Mouse (Mus musculus): ENCODE data around the gene Fcgr1. TPM values are rescaled to one million over a fixed set of nuclear protein-coding genes. Genes with fewer than 3 reads are reported as not detected.
"Not testable (repeated sequence)": the region's sequence is repeated elsewhere in the genome, so short reads cannot be mapped to it uniquely, and the experiment has no call there.

The Fcgr1 gene
- polyA plus RNA-seq, 1 experiment from 2014 or later, result 0.89 TPM

DNA sequence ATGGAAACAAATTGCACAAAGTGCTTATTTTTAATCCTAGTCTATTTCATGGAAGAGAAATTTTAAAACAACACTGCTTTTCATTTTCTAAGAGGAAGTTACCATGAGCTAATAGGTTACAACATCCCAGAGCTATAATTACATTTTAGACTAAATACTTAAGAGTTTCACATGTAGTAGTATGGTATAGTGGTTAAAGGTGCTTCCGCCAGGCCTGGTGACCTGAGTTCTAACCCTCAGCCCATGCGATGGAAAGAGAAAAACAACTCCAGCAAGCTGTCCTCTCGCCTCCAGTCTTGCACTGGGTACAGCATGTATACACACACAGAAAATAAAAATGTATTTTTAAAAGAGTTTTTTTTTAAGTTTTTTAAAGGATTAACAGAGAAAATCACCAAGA, 42.0 kb downstream of the Fcgr1 start:
- Histone ChIP-seq H3K4me3 (ENCODE audit: low read depth, low read length) (no peak overlapping the region), H3K27me3 (ENCODE audit: control insufficient read depth, insufficient read depth, low read length) (no peaks in the 10 kb centered on the region), H3K9ac (ENCODE audit: low read depth, low read length) (no peak overlapping the region), H3K4me1 (ENCODE audit: control insufficient read depth, insufficient read depth, low read length) (0 out of 2 replicates have a peak, but pooled peaks cover 5% of the 10 kb centered on the region), H3K9me3 (replicated peaks; ENCODE audit: control insufficient read depth, low read length) (no peaks in the 10 kb centered on the region), H3K4me2 (no peak overlapping the region), H3K27ac (ENCODE audit: low read depth, low read length) (no peak overlapping the region), H3K36me3 (ENCODE audit: control insufficient read depth, insufficient read depth, low read length) (no peaks in the 10 kb centered on the region)
- 83% methylated on average over 3 of the region's 3 CpGs for whole genome bisulfite sequencing (ENCODE audit: insufficient replicate concordance)
- ATAC-seq (replicated peaks; ENCODE audit: insufficient number of reproducible peaks, low FRiP score, low TSS enrichment), result no peak

DNA sequence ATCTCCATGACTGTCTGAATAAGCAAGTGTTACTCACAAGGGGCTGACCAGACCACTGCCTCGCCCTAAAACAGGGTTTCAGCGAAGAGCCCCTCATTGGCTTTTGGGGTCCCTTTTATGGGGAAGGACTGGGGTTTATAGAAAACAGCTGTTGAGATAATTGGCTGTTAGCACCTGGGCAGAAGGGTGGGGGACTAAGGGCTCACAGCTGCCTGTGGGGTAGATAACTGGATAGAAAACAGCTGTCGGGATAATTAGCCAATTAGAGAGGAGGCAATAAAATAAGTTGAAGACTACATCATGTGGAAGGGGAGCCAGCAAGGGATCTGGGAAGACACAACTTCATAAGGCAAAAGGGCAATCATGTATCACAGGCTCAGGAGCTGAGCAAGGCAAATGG, 42.9 kb downstream of the Fcgr1 start:
- Histone ChIP-seq H3K4me1 (ENCODE audit: control insufficient read depth, insufficient read depth, low read length) (0 out of 2 replicates have a peak, but pooled peaks cover 5% of the 10 kb centered on the region), H3K4me2 (no peak overlapping the region), H3K27ac (ENCODE audit: low read depth, low read length) (no peak overlapping the region), H3K9ac (ENCODE audit: low read depth, low read length) (no peak overlapping the region), H3K27me3 (ENCODE audit: control insufficient read depth, insufficient read depth, low read length) (no peaks in the 10 kb centered on the region), H3K36me3 (ENCODE audit: control insufficient read depth, insufficient read depth, low read length) (no peaks in the 10 kb centered on the region), H3K9me3 (replicated peaks; ENCODE audit: control insufficient read depth, low read length) (no peaks in the 10 kb centered on the region), H3K4me3 (ENCODE audit: low read depth, low read length) (no peak overlapping the region)
- no peak for ATAC-seq (replicated peaks; ENCODE audit: insufficient number of reproducible peaks, low FRiP score, low TSS enrichment)
- WGBS (ENCODE audit: insufficient replicate concordance), result 54% methylated on average over 3 of the region's 3 CpGs

DNA sequence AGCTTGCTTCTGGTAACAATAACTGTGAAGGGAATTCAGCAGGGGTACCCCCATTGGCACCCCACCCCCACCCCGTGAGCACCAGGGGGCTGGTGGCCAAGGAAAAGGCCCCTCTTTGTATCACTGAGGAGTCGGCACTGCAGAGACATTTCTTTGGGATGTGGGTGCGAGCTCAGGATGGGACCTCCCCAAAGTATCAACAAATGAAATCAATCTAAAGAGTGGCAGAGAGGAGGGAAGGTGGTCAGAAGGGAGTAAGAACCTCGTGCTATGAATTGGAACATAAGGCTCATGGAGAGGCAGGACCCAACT, 44.8 kb downstream of the Fcgr1 start:
- ATAC-seq (replicated peaks; ENCODE audit: insufficient number of reproducible peaks, low FRiP score, low TSS enrichment), result no peak
- H3K9ac ChIP-seq (ENCODE audit: low read depth, low read length), result no peak overlapping the region
- H3K27ac ChIP-seq (ENCODE audit: low read depth, low read length), result 0 out of 2 replicates have a peak overlapping the region, but pooled peaks have one; percentile 35
- 48% methylated on average over 4 of the region's 4 CpGs for WGBS (ENCODE audit: insufficient replicate concordance)
- peaks cover 12% of the 10 kb centered on the region for H3K4me1 ChIP-seq (ENCODE audit: control insufficient read depth, insufficient read depth, low read length)
- no peaks in the 10 kb centered on the region for H3K9me3 ChIP-seq (replicated peaks; ENCODE audit: control insufficient read depth, low read length)
- H3K4me3 ChIP-seq (ENCODE audit: low read depth, low read length), result peak overlapping the region; percentile 16; the same call in 1 of the 2 replicates
- no peaks in the 10 kb centered on the region for H3K36me3 ChIP-seq (ENCODE audit: control insufficient read depth, insufficient read depth, low read length)
- no peaks in the 10 kb centered on the region for H3K27me3 ChIP-seq (ENCODE audit: control insufficient read depth, insufficient read depth, low read length)
- peak overlapping the region; percentile 68 for H3K4me2 ChIP-seq

DNA sequence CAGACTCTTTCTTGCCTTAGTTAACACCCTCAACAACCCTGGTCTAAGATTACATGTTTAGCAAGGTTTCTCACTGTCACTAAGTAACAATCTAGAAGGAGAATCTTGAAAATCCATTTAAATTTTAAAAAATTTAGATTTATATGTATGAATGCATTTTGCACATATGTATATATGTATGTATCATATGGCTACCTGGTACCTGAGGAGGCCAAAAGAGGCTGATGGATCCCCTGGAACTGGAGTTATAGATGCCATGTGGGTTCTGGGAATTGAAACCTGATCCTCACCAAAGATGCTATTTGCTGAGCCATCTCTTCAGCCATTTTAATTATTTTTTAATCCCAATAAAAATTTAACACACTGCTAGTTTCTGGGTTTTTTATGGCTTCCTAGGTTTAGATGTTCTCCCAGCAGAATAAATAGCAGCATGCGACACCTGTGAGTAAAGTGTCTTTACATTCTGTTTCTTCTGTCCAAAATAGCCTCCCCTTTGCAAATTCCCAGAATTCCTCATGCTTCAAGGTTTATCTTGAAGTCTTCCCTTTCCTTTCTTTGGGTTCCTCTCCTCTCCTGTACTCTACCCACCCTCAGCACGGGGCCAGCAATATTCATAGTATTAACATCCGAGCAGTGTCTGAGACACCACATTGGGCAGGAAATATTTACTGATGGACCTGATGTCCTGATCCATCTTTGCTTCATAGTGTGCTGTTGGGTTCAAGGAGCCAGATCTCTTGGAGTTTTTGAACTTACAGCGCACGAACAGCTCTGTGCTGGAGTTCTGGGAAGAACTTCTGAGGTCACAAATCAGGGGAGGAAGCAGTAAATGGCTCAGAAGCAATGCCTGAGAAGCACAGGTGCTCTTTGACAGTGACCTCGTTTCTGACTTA, 45.4 kb downstream of the Fcgr1 start:
- H3K4me3 ChIP-seq (ENCODE audit: low read depth, low read length), result peak overlapping the region; percentile 39
- no peak for ATAC-seq (replicated peaks; ENCODE audit: insufficient number of reproducible peaks, low FRiP score, low TSS enrichment)
- peak overlapping the region; percentile 35; the same call in 1 of the 2 replicates for H3K27ac ChIP-seq (ENCODE audit: low read depth, low read length)
- no peaks in the 10 kb centered on the region for H3K36me3 ChIP-seq (ENCODE audit: control insufficient read depth, insufficient read depth, low read length)
- H3K9ac ChIP-seq (ENCODE audit: low read depth, low read length), result peak overlapping the region; percentile 66; the same call in 1 of the 2 replicates
- peak overlapping the region; percentile 68 for H3K4me2 ChIP-seq
- no peaks in the 10 kb centered on the region for H3K27me3 ChIP-seq (ENCODE audit: control insufficient read depth, insufficient read depth, low read length)
- WGBS (ENCODE audit: insufficient replicate concordance), result 46% methylated on average over 6 of the region's 6 CpGs
- no peaks in the 10 kb centered on the region for H3K9me3 ChIP-seq (replicated peaks; ENCODE audit: control insufficient read depth, low read length)
- H3K4me1 ChIP-seq (ENCODE audit: control insufficient read depth, insufficient read depth, low read length), result peaks cover 14% of the 10 kb centered on the region

DNA sequence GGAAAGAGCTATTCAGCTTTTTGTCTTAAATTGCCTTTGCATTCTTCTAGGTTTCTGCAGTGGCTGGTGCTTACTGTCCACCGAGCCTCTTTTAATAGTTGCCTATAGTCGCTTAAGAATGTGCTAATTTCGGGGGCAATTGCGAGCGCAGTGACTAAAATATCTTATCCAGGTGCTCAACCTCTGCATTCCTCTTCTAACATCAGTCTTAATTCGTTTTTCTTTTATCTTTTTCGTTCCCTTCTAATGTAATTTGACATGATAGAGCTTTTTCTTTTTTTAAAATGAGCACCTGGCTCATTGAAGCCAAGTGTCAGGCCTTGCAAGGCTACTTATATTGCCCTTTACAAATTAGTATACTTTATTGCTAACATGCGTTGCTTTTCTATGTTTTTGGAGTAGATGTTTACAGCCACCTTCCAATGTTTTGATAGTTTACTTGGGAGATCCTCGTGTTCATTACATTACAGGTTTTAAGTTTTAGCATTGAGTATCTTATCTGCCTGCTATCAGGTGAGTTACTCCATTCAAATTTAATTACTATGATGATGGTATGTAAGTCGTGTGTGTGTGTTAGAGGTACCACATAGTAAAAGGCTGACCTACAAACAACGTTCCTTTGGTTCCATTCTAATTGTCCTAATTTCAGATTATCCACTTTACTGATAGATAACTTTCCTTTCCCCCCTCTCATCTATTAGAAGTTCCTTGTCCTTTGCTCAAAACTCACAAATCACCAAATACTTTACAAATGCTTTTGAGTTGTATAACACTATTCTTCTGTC, 46.2 kb downstream of the Fcgr1 start:
- H3K36me3 ChIP-seq (ENCODE audit: control insufficient read depth, insufficient read depth, low read length), result no peaks in the 10 kb centered on the region
- H3K9me3 ChIP-seq (replicated peaks; ENCODE audit: control insufficient read depth, low read length), result no peaks in the 10 kb centered on the region
- 3% methylated on average over 11 of the region's 11 CpGs for WGBS (ENCODE audit: insufficient replicate concordance)
- H3K4me1 ChIP-seq (ENCODE audit: control insufficient read depth, insufficient read depth, low read length), result peaks cover 14% of the 10 kb centered on the region
- H3K27me3 ChIP-seq (ENCODE audit: control insufficient read depth, insufficient read depth, low read length), result no peaks in the 10 kb centered on the region
- peak overlapping the region; percentile 46 for H3K27ac ChIP-seq (ENCODE audit: low read depth, low read length)
- H3K4me3 ChIP-seq (ENCODE audit: low read depth, low read length), result peak overlapping the region; percentile 39
- no peak for ATAC-seq (replicated peaks; ENCODE audit: insufficient number of reproducible peaks, low FRiP score, low TSS enrichment)
- H3K9ac ChIP-seq (ENCODE audit: low read depth, low read length), result peak overlapping the region; percentile 66
- H3K4me2 ChIP-seq, result peak overlapping the region; percentile 68

DNA sequence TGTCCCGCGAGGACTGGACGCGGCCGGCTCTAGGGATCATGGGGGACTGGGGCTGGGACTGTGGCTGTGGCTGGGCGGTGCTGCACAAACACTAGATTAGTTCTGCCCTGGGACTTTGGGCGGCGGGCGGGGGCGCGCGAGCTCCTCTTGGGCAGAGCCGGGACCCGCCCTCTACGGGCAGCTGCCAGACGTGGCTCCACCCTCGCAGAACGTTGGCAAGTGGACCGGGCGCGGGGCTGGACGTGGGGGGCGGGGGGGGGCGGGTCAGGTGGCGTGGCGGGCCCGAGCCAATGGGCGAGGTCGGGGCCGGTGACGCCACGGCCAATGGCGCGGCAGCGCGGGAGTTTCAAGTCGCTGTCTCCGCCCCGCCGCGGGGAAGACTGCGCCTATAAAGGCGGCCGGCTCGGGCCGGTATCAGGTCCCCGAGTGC, 47.3 kb downstream of the Fcgr1 start, which contains the start of gene Hist2h3c1:
Gene Hist2h3c1, plus strand, starts transcription at position 259 of the 430 bp plus-strand sequence.
- not testable (repeated sequence) for H3K9me3 ChIP-seq (replicated peaks; ENCODE audit: control insufficient read depth, low read length); H3K36me3 ChIP-seq (ENCODE audit: control insufficient read depth, insufficient read depth, low read length); H3K27me3 ChIP-seq (ENCODE audit: control insufficient read depth, insufficient read depth, low read length)
- Histone ChIP-seq H3K4me2 (peak within 1 kb of the TSS; percentile 68), H3K9ac (ENCODE audit: low read depth, low read length) (peak within 1 kb of the TSS; percentile 66), H3K4me1 (ENCODE audit: control insufficient read depth, insufficient read depth, low read length) (peaks cover 14% of the 10 kb centered on the region), H3K27ac (ENCODE audit: low read depth, low read length) (peak within 1 kb of the TSS; percentile 62), H3K4me3 (ENCODE audit: low read depth, low read length) (peak within 1 kb of the TSS; percentile 39)
- 0% methylated on average over 1 of the region's 47 CpGs for WGBS (ENCODE audit: insufficient replicate concordance)
- ATAC-seq (replicated peaks; ENCODE audit: insufficient number of reproducible peaks, low FRiP score, low TSS enrichment), result peak; percentile 89

DNA sequence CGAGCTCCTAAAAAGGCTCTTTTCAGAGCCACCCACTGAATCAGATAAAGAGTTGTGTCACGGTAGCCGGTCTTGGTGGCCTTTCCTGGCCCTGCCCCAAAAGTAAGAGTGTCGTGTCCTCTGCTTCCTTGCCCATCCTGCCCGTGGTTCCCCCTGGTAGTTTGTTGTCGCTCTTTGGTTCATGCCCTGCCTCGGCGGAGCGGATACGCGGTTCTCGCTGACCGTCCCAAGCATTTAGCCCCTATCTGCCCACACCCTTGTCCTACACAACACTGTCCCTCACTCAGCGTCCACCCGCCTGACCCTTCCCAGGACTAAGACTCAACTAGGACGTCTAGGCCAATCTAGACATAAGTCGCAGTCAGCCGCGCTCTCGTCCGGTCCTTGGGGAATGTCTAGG, 47.8 kb downstream of the Fcgr1 start:
- not testable (repeated sequence) for H3K36me3 ChIP-seq (ENCODE audit: control insufficient read depth, insufficient read depth, low read length); H3K9ac ChIP-seq (ENCODE audit: low read depth, low read length); H3K9me3 ChIP-seq (replicated peaks; ENCODE audit: control insufficient read depth, low read length); ATAC-seq (replicated peaks; ENCODE audit: insufficient number of reproducible peaks, low FRiP score, low TSS enrichment); H3K27me3 ChIP-seq (ENCODE audit: control insufficient read depth, insufficient read depth, low read length)
- WGBS (ENCODE audit: insufficient replicate concordance), result 0% methylated on average over 10 of the region's 21 CpGs
- Histone ChIP-seq H3K4me2 (peak overlapping the region; percentile 41), H3K4me1 (ENCODE audit: control insufficient read depth, insufficient read depth, low read length) (peaks cover 14% of the 10 kb centered on the region), H3K4me3 (ENCODE audit: low read depth, low read length) (peak overlapping the region; percentile 25; the same call in 1 of the 2 replicates), H3K27ac (ENCODE audit: low read depth, low read length) (peak overlapping the region; percentile 62; the same call in 1 of the 2 replicates)

DNA sequence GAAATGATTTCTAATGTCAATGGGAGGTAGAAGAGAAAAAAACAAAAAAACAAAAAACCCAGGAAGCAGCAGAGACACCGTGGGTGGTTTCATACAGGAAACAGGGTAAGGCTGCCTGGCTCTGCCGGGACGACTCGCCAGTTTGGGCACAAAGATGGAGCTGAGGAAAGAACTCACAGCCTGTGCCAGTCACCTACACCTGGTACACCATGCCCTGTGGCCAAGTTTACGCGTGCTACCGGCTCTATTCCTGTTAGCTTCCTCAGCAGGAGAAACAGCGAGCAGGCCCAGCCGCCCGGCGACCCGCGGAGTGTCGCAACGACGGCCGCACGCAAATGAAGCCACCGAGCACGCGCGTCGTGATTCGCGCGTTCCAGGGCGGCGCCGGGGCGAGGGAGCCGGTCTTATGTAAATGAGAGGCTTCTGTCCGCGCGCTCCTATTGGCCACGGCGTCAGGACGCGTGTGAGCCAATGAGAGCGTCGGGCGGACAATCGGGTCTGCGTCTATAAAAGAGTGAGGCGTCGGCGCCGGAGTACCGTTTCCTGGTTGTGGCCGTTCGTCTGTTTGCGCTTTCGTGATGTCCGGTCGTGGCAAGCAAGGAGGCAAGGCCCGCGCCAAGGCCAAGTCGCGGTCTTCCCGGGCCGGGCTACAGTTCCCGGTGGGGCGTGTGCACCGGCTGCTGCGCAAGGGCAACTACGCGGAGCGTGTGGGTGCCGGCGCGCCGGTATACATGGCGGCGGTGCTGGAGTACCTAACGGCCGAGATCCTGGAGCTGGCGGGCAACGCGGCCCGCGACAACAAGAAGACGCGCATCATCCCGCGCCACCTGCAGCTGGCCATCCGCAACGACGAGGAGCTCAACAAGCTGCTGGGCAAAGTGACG, 48.5 kb downstream of the Fcgr1 start, which contains the start of gene Hist2h2aa1:
Gene Hist2h2aa1, plus strand, starts transcription at position 495 of the 884 bp plus-strand sequence.
- H3K27ac ChIP-seq (ENCODE audit: low read depth, low read length), result peak within 1 kb of the TSS; percentile 94
- H3K4me2 ChIP-seq, result peak within 1 kb of the TSS; percentile 66
- under 1% methylated on average over 28 of the region's 88 CpGs for WGBS (ENCODE audit: insufficient replicate concordance)
- not testable (repeated sequence) for H3K27me3 ChIP-seq (ENCODE audit: control insufficient read depth, insufficient read depth, low read length); H3K36me3 ChIP-seq (ENCODE audit: control insufficient read depth, insufficient read depth, low read length); H3K9me3 ChIP-seq (replicated peaks; ENCODE audit: control insufficient read depth, low read length)
- H3K9ac ChIP-seq (ENCODE audit: low read depth, low read length), result peak within 1 kb of the TSS; percentile 79
- ATAC-seq (replicated peaks; ENCODE audit: insufficient number of reproducible peaks, low FRiP score, low TSS enrichment), result peak; percentile 87
- H3K4me1 ChIP-seq (ENCODE audit: control insufficient read depth, insufficient read depth, low read length), result peaks cover 17% of the 10 kb centered on the region
- peak within 1 kb of the TSS; percentile 45 for H3K4me3 ChIP-seq (ENCODE audit: low read depth, low read length)

Data from heart, embryonic 11.5 days (tissue).